19 mouse cellular contexts compared by ENCODE assay signal in the genomic region with DNA sequence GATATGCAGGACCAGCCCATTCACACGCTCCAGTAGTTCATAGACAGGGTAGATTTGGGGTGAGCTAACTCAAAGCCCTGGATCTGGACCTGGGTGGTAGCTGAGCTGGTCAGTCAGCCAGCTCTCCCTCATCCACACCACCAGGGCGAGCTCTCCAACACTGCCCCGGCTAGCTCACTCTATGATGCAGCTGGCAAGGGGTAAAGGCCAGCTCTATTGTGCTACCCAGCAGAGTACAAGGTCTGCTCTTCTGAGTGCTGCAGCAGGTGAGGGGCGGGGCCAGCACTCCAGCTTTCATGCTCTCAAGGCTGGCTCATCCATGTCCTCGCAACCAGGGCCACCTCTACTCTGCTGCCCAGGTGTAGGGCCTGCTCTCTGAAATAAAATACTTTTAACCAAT.
DNase-seq lines count a peak whose midpoint lies in the region; ATAC-seq lines count a peak whose summit lies in the region.
"Had no signal": no experiment of that assay in that cellular context is flagged by ENCODE, and none has a peak within 500 bp of the region (broad histone marks: within the 10 kb centered on the region; RNA-seq: fewer than 3 reads in every experiment).

No protein-coding gene starts in this region.

- no peaks in the 10 kb centered on the region for H3K4me1 ChIP-seq in embryonic facial prominence, embryonic 12.5 days
- peaks cover 6% of the 10 kb centered on the region; the same call in 1 of the 2 replicates for H3K4me1 ChIP-seq in embryonic facial prominence, embryonic 10.5 days
- peaks cover 5% of the 10 kb centered on the region; the same call in 1 of the 2 replicates for H3K4me1 ChIP-seq in kidney, embryonic 15.5 days
- H3K4me1 ChIP-seq in kidney, embryonic 14.5 days (ENCODE audit: control insufficient read depth, insufficient read depth, low read length): no peaks in the 10 kb centered on the region
- no peaks in the 10 kb centered on the region for H3K4me1 ChIP-seq in stomach, embryonic 16.5 days (ENCODE audit: control insufficient read depth, insufficient read depth, low read length)
- peaks cover 13% of the 10 kb centered on the region for H3K4me1 ChIP-seq in heart, embryonic 10.5 days
- H3K4me1 ChIP-seq: embryonic facial prominence, embryonic 15.5 days had no signal

- no peak overlapping the region for H3K4me2 ChIP-seq in embryonic facial prominence, embryonic 12.5 days (replicated peaks)
- no peak overlapping the region for H3K4me2 ChIP-seq in kidney, embryonic 15.5 days
- no peak overlapping the region for H3K4me2 ChIP-seq in kidney, embryonic 14.5 days (replicated peaks; ENCODE audit: low read depth, low read length)
- no peak overlapping the region for H3K4me2 ChIP-seq in stomach, embryonic 16.5 days (ENCODE audit: low read depth, low read length)
- H3K4me2 ChIP-seq: embryonic facial prominence, embryonic 15.5 days; heart, embryonic 13.5 days; hindbrain, embryonic 15.5 days; midbrain, embryonic 12.5 days had no signal

- H3K27me3 ChIP-seq in embryonic facial prominence, embryonic 12.5 days: no peaks in the 10 kb centered on the region
- no peaks in the 10 kb centered on the region for H3K27me3 ChIP-seq in embryonic facial prominence, embryonic 10.5 days (replicated peaks; ENCODE audit: low read depth, poor library complexity, severe bottlenecking)
- no peaks in the 10 kb centered on the region for H3K27me3 ChIP-seq in kidney, embryonic 15.5 days
- H3K27me3 ChIP-seq in kidney, embryonic 14.5 days (ENCODE audit: control insufficient read depth, insufficient read depth, low read length): no peaks in the 10 kb centered on the region
- H3K27me3 ChIP-seq in stomach, embryonic 16.5 days (ENCODE audit: control insufficient read depth, insufficient read depth, low read length): no peaks in the 10 kb centered on the region
- no peaks in the 10 kb centered on the region for H3K27me3 ChIP-seq in heart, embryonic 10.5 days (ENCODE audit: insufficient read depth, poor library complexity, severe bottlenecking)
- H3K27me3 ChIP-seq: embryonic facial prominence, embryonic 15.5 days; heart, embryonic 13.5 days; hindbrain, embryonic 15.5 days; midbrain, embryonic 12.5 days had no signal

- WGBS in embryonic facial prominence, embryonic 12.5 days: 80% methylated on average over 5 of the region's 5 CpGs
- 82% methylated on average over 5 of the region's 5 CpGs for WGBS in embryonic facial prominence, embryonic 10.5 days
- 84% methylated on average over 5 of the region's 5 CpGs for WGBS in kidney, embryonic 15.5 days
- WGBS in kidney, embryonic 14.5 days: 82% methylated on average over 5 of the region's 5 CpGs
- 74% methylated on average over 5 of the region's 5 CpGs for WGBS in stomach, embryonic 16.5 days
- 86% methylated on average over 5 of the region's 5 CpGs for WGBS in heart, embryonic 10.5 days

- peak; percentile 35; the same call in 1 of the 2 replicates for ATAC-seq in embryonic facial prominence, embryonic 12.5 days (ENCODE audit: insufficient number of reproducible peaks, insufficient read depth, low FRiP score, low TSS enrichment)
- 0 out of 2 replicates have a peak, but pooled peaks have one; percentile 52 for ATAC-seq in kidney, embryonic 15.5 days (replicated peaks; ENCODE audit: low FRiP score)
- no peak for ATAC-seq in kidney, embryonic 14.5 days (ENCODE audit: low FRiP score, low TSS enrichment)
- ATAC-seq in stomach, embryonic 16.5 days (ENCODE audit: insufficient read depth, low FRiP score): peak; percentile 79

- H3K9ac ChIP-seq in embryonic facial prominence, embryonic 12.5 days: no peak overlapping the region
- H3K9ac ChIP-seq in kidney, embryonic 15.5 days: no peak overlapping the region
- H3K9ac ChIP-seq in kidney, embryonic 14.5 days (ENCODE audit: low read depth, low read length): no peak overlapping the region
- no peak overlapping the region for H3K9ac ChIP-seq in stomach, embryonic 16.5 days (ENCODE audit: low read length)
- H3K9ac ChIP-seq: embryonic facial prominence, embryonic 15.5 days; heart, embryonic 13.5 days; hindbrain, embryonic 15.5 days; liver, embryonic 14.5 days; midbrain, embryonic 12.5 days had no signal

- no peak overlapping the region for H3K4me3 ChIP-seq in embryonic facial prominence, embryonic 12.5 days
- H3K4me3 ChIP-seq in embryonic facial prominence, embryonic 10.5 days: no peak overlapping the region
- H3K4me3 ChIP-seq in kidney, embryonic 15.5 days (replicated peaks): no peak overlapping the region
- no peak overlapping the region for H3K4me3 ChIP-seq in kidney, embryonic 14.5 days (ENCODE audit: low read length)
- no peak overlapping the region for H3K4me3 ChIP-seq in stomach, embryonic 16.5 days (replicated peaks; ENCODE audit: low read length)
- H3K4me3 ChIP-seq in heart, embryonic 10.5 days: no peak overlapping the region
- H3K4me3 ChIP-seq: embryonic facial prominence, embryonic 15.5 days; heart, embryonic 13.5 days; hindbrain, embryonic 15.5 days; midbrain, embryonic 12.5 days had no signal

- H3K27ac ChIP-seq in embryonic facial prominence, embryonic 12.5 days: no peak overlapping the region
- H3K27ac ChIP-seq in embryonic facial prominence, embryonic 10.5 days (replicated peaks): no peak overlapping the region
- H3K27ac ChIP-seq in kidney, embryonic 15.5 days: no peak overlapping the region
- H3K27ac ChIP-seq in kidney, embryonic 14.5 days (ENCODE audit: low read depth, low read length): no peak overlapping the region
- H3K27ac ChIP-seq in stomach, embryonic 16.5 days (ENCODE audit: low read length): no peak overlapping the region
- no peak overlapping the region for H3K27ac ChIP-seq in heart, embryonic 10.5 days
- H3K27ac ChIP-seq: embryonic facial prominence, embryonic 15.5 days; heart, embryonic 13.5 days; hindbrain, embryonic 15.5 days; liver, embryonic 14.5 days; macrophage; midbrain, embryonic 12.5 days had no signal

- no peaks in the 10 kb centered on the region for H3K9me3 ChIP-seq in embryonic facial prominence, embryonic 12.5 days
- no peaks in the 10 kb centered on the region for H3K9me3 ChIP-seq in embryonic facial prominence, embryonic 10.5 days
- H3K9me3 ChIP-seq in kidney, embryonic 15.5 days (replicated peaks): no peaks in the 10 kb centered on the region
- no peaks in the 10 kb centered on the region for H3K9me3 ChIP-seq in kidney, embryonic 14.5 days (ENCODE audit: control insufficient read depth, low read length)
- H3K9me3 ChIP-seq in stomach, embryonic 16.5 days (replicated peaks; ENCODE audit: control insufficient read depth, low read length): no peaks in the 10 kb centered on the region
- H3K9me3 ChIP-seq in heart, embryonic 10.5 days: no peaks in the 10 kb centered on the region
- H3K9me3 ChIP-seq: embryonic facial prominence, embryonic 15.5 days; heart, embryonic 13.5 days; hindbrain, embryonic 15.5 days; midbrain, embryonic 12.5 days had no signal

- DNase-seq in embryonic facial prominence, embryonic 10.5 days (ENCODE audit: low spot score): no peak
- DNase-seq in kidney, postnatal 10 days: peak; percentile 6
- DNase-seq in natural killer cell, adult 2 months (ENCODE audit: low spot score in 2 of 2): no peak
- DNase-seq in heart, embryonic 10.5 days (ENCODE audit: low spot score): no peak
- DNase-seq: adrenal gland, postnatal 10 days; cerebellum, postnatal 14 days; gastrocnemius, postnatal 10 days; heart, adult 11 months; thymus, postnatal 25 days had no signal

- H3K36me3 ChIP-seq in embryonic facial prominence, embryonic 12.5 days: no peaks in the 10 kb centered on the region
- no peaks in the 10 kb centered on the region for H3K36me3 ChIP-seq in embryonic facial prominence, embryonic 10.5 days (replicated peaks)
- no peaks in the 10 kb centered on the region for H3K36me3 ChIP-seq in kidney, embryonic 15.5 days
- no peaks in the 10 kb centered on the region for H3K36me3 ChIP-seq in kidney, embryonic 14.5 days (ENCODE audit: control insufficient read depth, insufficient read depth, low read length)
- no peaks in the 10 kb centered on the region for H3K36me3 ChIP-seq in stomach, embryonic 16.5 days (ENCODE audit: control insufficient read depth, insufficient read depth, low read length)
- H3K36me3 ChIP-seq in heart, embryonic 10.5 days: no peaks in the 10 kb centered on the region
- H3K36me3 ChIP-seq: embryonic facial prominence, embryonic 15.5 days; heart, embryonic 13.5 days; hindbrain, embryonic 15.5 days; midbrain, embryonic 12.5 days had no signal
